Mouse (Mus musculus): Measurements from ENCODE around the gene Hyal3.
A peak's percentile ranks its signal among the peaks of the same experiment; 100 is the strongest.

Gene Hyal3

GRCm38 (mm10) chr9:107598385-107598784 lies 17.8 kb downstream of the Hyal3 start:
- DNase-seq, result no peak

- peak in 1 of 2 experiments; percentile 18 for DNase-seq
These were observed 18.8 kb downstream of the Hyal3 start for GRCm38 (mm10) chr9:107599433-107599832.

GRCm38 (mm10) chr9:107599842-107600241 lies 19.2 kb downstream of the Hyal3 start:
- DNase-seq, result peak; percentile 68 to 72

GRCm38 (mm10) chr9:107600745-107601144 lies 20.1 kb downstream of the Hyal3 start:
- peak in 1 of 2 experiments; percentile 40 for DNase-seq

- DNase-seq, result no peak
These were observed 20.7 kb downstream of the Hyal3 start for GRCm38 (mm10) chr9:107601275-107601674.

GRCm38 (mm10) chr9:107602068-107602648 lies 21.5 kb downstream of the Hyal3 start:
- DNase-seq, result peak; percentile 91 to 94

- no peak for DNase-seq
These were observed 22.6 kb downstream of the Hyal3 start for GRCm38 (mm10) chr9:107603251-107603650.

GRCm38 (mm10) chr9:107605041-107605661 lies 24.5 kb downstream of the Hyal3 start:
- DNase-seq, result no peak

- DNase-seq, result no peak
These were observed 26.0 kb downstream of the Hyal3 start for GRCm38 (mm10) chr9:107606591-107606990.

GRCm38 (mm10) chr9:107607036-107607435 lies 26.4 kb downstream of the Hyal3 start:
- DNase-seq, result no peak

GRCm38 (mm10) chr9:107607653-107608245 lies 27.1 kb downstream of the Hyal3 start:
- no peak for DNase-seq

- DNase-seq, result no peak
These were observed 28.3 kb downstream of the Hyal3 start, which contains the start of gene Sema3b for GRCm38 (mm10) chr9:107608741-107609432. Gene Sema3b, minus strand, starts transcription at chr9:107609229.

GRCm38 (mm10) chr9:107609433-107609830 lies 28.8 kb downstream of the Hyal3 start:
- DNase-seq, result no peak

GRCm38 (mm10) chr9:107611456-107612190 lies 31.0 kb downstream of the Hyal3 start:
- no peak for DNase-seq

GRCm38 (mm10) chr9:107612191-107612944 lies 31.8 kb downstream of the Hyal3 start:
- DNase-seq, result peak; percentile 99 to 100

GRCm38 (mm10) chr9:107612945-107613569 lies 32.4 kb downstream of the Hyal3 start:
- no peak for DNase-seq

GRCm38 (mm10) chr9:107615035-107615434 lies 34.4 kb downstream of the Hyal3 start:
- no peak for DNase-seq

GRCm38 (mm10) chr9:107617461-107617860 lies 36.8 kb downstream of the Hyal3 start:
- no peak for DNase-seq

- DNase-seq, result no peak
These were observed 37.5 kb downstream of the Hyal3 start for GRCm38 (mm10) chr9:107618098-107618497.

GRCm38 (mm10) chr9:107618778-107619545 lies 38.3 kb downstream of the Hyal3 start:
- DNase-seq, result peak; percentile 37 to 47

GRCm38 (mm10) chr9:107619546-107619879 lies 38.9 kb downstream of the Hyal3 start:
- DNase-seq, result peak in 1 of 2 experiments; percentile 37

All from cerebellum, adult 18-20 months (tissue).